Mouse (Mus musculus): ENCODE measurements around the gene Tuba1b.

DNA sequence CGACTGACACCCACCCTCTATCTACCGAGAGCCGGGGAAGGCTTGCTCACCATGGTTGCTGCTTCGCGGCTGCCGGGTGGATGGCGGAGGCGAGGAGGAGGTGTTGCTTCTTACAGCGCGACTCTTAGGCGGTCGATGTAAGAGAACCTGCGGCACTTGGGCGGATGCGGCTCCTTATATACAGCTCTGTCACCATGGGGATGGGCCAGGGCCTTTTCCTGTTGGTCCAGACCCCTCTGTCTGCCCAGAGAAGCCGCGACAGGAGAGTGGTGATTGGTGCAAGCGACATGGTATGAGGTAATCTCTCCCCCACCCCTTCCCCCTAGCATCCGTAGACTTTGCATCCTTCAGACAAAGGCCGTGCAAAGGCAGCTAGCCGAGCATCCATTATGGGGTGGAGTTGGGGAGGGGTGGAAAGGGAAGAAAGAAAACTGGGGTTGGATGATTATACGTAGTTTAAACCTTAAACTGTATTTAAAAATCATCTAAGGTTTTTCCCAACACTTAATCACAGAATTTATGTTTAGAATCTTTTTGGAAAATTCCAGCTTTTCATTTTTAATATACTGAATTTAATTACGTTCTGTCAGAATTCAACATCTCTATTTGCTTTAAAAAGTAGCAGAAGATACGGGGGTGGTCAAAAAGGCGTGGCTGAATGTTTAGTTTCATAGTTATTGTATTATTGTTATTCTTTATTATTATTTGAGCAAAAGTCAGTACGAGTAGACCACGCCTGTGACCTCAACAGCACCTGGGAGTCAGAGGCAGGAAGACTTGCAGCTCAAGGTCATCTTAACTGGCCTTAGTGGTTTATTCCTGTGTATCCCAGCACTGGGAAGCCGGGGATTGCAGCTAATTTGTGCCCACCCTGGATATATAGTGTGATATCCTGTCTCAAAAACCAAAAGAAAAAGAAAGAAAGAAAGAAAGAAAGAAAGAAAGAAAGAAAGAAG is 19.3 kb upstream of the Tuba1b start, which contains the start of the genes Gm49450 and Tuba1a:
- TF ChIP-seq GATA1 (IDR thresholded peaks at IDR 0.05; ENCODE audit: low read length): no peak
- TF ChIP-seq TAL1 (IDR thresholded peaks at IDR 0.05; ENCODE audit: low read length): no peak

All from erythroblast, embryonic 14.5 days (primary cell).